24 mouse cellular contexts compared by ENCODE assay signal in the genomic region with DNA sequence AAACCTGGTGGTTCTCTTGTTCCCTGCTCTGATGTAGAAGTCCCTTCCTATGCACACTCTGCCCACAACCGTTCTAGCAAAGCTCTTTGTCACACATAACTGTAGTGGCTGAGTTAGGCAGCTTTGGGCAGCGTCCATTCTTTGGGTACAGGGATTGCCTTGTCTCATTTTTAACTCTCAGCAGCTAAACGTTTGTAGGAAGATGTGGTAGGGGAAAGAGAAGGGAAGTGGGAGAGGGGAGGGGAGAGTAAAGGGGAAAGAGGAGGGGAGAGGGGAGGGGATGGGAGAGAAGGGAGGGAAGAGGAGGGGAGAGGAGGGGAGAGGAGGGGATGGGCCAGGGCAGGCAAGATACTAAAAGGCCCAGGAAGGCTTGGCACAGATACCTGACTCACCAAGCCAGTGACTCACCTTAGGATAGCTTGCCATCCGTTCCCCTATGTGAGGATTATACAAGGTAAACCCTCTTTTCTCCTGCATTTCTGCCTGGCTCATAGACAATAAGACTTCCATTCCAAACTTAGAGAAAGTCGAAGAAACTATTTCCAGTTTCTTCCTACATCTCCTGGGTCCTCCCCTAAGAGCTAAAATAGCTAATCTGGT. TPM values are rescaled to one million over a fixed set of nuclear protein-coding genes. Genes with fewer than 3 reads are reported as not detected.
DNase-seq lines count a peak whose midpoint lies in the region; ATAC-seq lines count a peak whose summit lies in the region.
"Had no signal": no experiment of that assay in that cellular context is flagged by ENCODE, and none has a peak within 500 bp of the region (broad histone marks: within the 10 kb centered on the region; RNA-seq: fewer than 3 reads in every experiment).

No protein-coding gene starts in this region.

- no peaks in the 10 kb centered on the region for H3K36me3 ChIP-seq in intestine, embryonic 16.5 days (ENCODE audit: control insufficient read depth, insufficient read depth, low read length)
- no peaks in the 10 kb centered on the region for H3K36me3 ChIP-seq in intestine, embryonic 15.5 days
- no peaks in the 10 kb centered on the region for H3K36me3 ChIP-seq in macrophage (ENCODE audit: inconsistent target)
- H3K36me3 ChIP-seq: G1E; hindbrain, embryonic 15.5 days; midbrain, embryonic 13.5 days had no signal

- H3K9me3 ChIP-seq in intestine, embryonic 16.5 days (ENCODE audit: control insufficient read depth, low read length): no peaks in the 10 kb centered on the region
- H3K9me3 ChIP-seq in intestine, embryonic 15.5 days: no peaks in the 10 kb centered on the region
- H3K9me3 ChIP-seq: G1E; hindbrain, embryonic 15.5 days; midbrain, embryonic 13.5 days had no signal

- no peaks in the 10 kb centered on the region for H3K27me3 ChIP-seq in intestine, embryonic 16.5 days (replicated peaks; ENCODE audit: control insufficient read depth, insufficient read depth, low read length)
- H3K27me3 ChIP-seq in intestine, embryonic 15.5 days (replicated peaks): no peaks in the 10 kb centered on the region
- H3K27me3 ChIP-seq: hindbrain, embryonic 15.5 days; midbrain, embryonic 13.5 days had no signal

- H3K4me2 ChIP-seq in intestine, embryonic 16.5 days (ENCODE audit: low read depth, low read length): no peak overlapping the region
- no peak overlapping the region for H3K4me2 ChIP-seq in intestine, embryonic 15.5 days (replicated peaks)
- H3K4me2 ChIP-seq: hindbrain, embryonic 15.5 days; midbrain, embryonic 13.5 days had no signal

- 0 out of 2 replicates have a peak overlapping the region, but pooled peaks have one; percentile 10 for H3K27ac ChIP-seq in intestine, embryonic 16.5 days (ENCODE audit: low read length)
- no peak overlapping the region for H3K27ac ChIP-seq in intestine, embryonic 15.5 days
- H3K27ac ChIP-seq in macrophage: peak overlapping the region; percentile 82
- H3K27ac ChIP-seq: hindbrain, embryonic 15.5 days; midbrain, embryonic 13.5 days had no signal

- H3K9ac ChIP-seq in intestine, embryonic 16.5 days (ENCODE audit: low read depth, low read length): no peak overlapping the region
- no peak overlapping the region for H3K9ac ChIP-seq in intestine, embryonic 15.5 days
- H3K9ac ChIP-seq: hindbrain, embryonic 15.5 days; midbrain, embryonic 13.5 days had no signal

- H3K4me3 ChIP-seq in intestine, embryonic 16.5 days (ENCODE audit: low read length): no peak overlapping the region
- H3K4me3 ChIP-seq in intestine, embryonic 15.5 days (replicated peaks): no peak overlapping the region
- H3K4me3 ChIP-seq in macrophage (ENCODE audit: inconsistent target): no peak overlapping the region
- H3K4me3 ChIP-seq: hindbrain, embryonic 15.5 days; midbrain, embryonic 13.5 days had no signal

- peak; percentile 54 for DNase-seq in 3T3-L1 (ENCODE audit: low read depth, low spot score)
- DNase-seq in embryo, embryonic 9.5 days (ENCODE audit: extremely low spot score): no peak
- no peak for DNase-seq in embryo, embryonic 10 days (ENCODE audit: low spot score)
- DNase-seq in adrenal gland, postnatal 4 days (ENCODE audit: low spot score in 2 of 2): no peak
- DNase-seq: adrenal gland, postnatal 25 days; cerebellum, adult 2 months; cerebellum, postnatal 36 days; gastrocnemius, postnatal 36 days; kidney, adult 18-20 months; kidney, postnatal 10 days; liver, postnatal 0 days; right cerebral cortex, postnatal 14 days had no signal

- H3K79me2 ChIP-seq in macrophage (ENCODE audit: inconsistent target): no peaks in the 10 kb centered on the region

- ATAC-seq in intestine, embryonic 16.5 days: no peak
- no peak for ATAC-seq in intestine, embryonic 15.5 days
- peak; percentile 58 for ATAC-seq in CD4-positive, CD25-positive, alpha-beta regulatory T cell, adult 4 months

- H3K4me1 ChIP-seq in intestine, embryonic 16.5 days (ENCODE audit: control insufficient read depth, insufficient read depth, low read length): peaks cover 6% of the 10 kb centered on the region; the same call in 1 of the 2 replicates
- H3K4me1 ChIP-seq in intestine, embryonic 15.5 days (replicated peaks): peaks cover 15% of the 10 kb centered on the region; the same call in 1 of the 2 replicates

- WGBS in intestine, embryonic 16.5 days: 56% methylated on average over 5 of the region's 5 CpGs
- 55% methylated on average over 5 of the region's 5 CpGs for WGBS in intestine, embryonic 15.5 days
- 20% methylated on average over 5 of the region's 5 CpGs for WGBS in macrophage (ENCODE audit: missing documents)

RNA-seq across cellular contexts. Expression of gene Fndc7, which starts 9.9 kb away (rescaled TPM):
- polyA plus RNA-seq in intestine, embryonic 16.5 days (2015; fragmentation: Nextera tagmentation; extraction: Ambion mirVana): 0.11 and 0.47 TPM in 2 replicates
- 0.05 and 0.14 TPM in 2 replicates for polyA plus RNA-seq in intestine, embryonic 15.5 days (2015; fragmentation: Nextera tagmentation; extraction: Ambion mirVana)
- under 1 TPM; 0.22 to 0.68 TPM for polyA plus RNA-seq in CD4-positive, CD25-positive, alpha-beta regulatory T cell, adult 4 months (2017; shearing (Covaris generic))
- 1 to 10 TPM in 15 of 26 experiments, under 1 TPM in 9, not detected in 2; 0.54 to 4.7 (median 1.2) TPM for total RNA-seq in macrophage (2018; cell fraction: chromatin; rRNA removed)
- total RNA-seq in macrophage (2018; cell fraction: cytosol; rRNA removed): 1 to 10 TPM in 1 of 26 experiments, under 1 TPM in 25; 0.13 to 1.2 (median 0.46) TPM
- 10 to 100 TPM in 1 of 26 experiments, 1 to 10 TPM in 20, under 1 TPM in 4, not detected in 1; 0.25 to 10.9 (median 2.4) TPM for total RNA-seq in macrophage (2018; cell fraction: nucleus; rRNA removed)
- 0.12 to 0.16 TPM (median 0.13 TPM) in 3 replicates for polyA plus RNA-seq in macrophage (2018)
- 1 to 10 TPM; 1.5 to 1.7 TPM for total RNA-seq in adrenal gland, postnatal 4 days (2021)
- polyA plus RNA-seq: embryonic facial prominence, embryonic 11.5 days; forebrain, embryonic 14.5 days; G1E; midbrain, embryonic 13.5 days had no signal

RNA-seq across cellular contexts. Expression of gene Prpf38b, which starts 31.6 kb away (rescaled TPM):
- 53.6 and 57.8 TPM in 2 replicates for polyA plus RNA-seq in intestine, embryonic 16.5 days (2015; fragmentation: Nextera tagmentation; extraction: Ambion mirVana)
- polyA plus RNA-seq in intestine, embryonic 15.5 days (2015; fragmentation: Nextera tagmentation; extraction: Ambion mirVana): 74.4 and 79.3 TPM in 2 replicates
- 100 to 1,000 TPM; 117 to 127 TPM for polyA plus RNA-seq in CD4-positive, CD25-positive, alpha-beta regulatory T cell, adult 4 months (2017; shearing (Covaris generic))
- total RNA-seq in macrophage (2018; cell fraction: chromatin; rRNA removed): 100 to 1,000 TPM; 289 to 988 (median 649) TPM
- total RNA-seq in macrophage (2018; cell fraction: cytosol; rRNA removed): 10 to 100 TPM; 30.2 to 95.1 (median 47.8) TPM
- 100 to 1,000 TPM; 218 to 605 (median 372) TPM for total RNA-seq in macrophage (2018; cell fraction: nucleus; rRNA removed)
- 42.7 to 154 TPM (median 82.2 TPM) in 3 replicates for polyA plus RNA-seq in macrophage (2018)
- 10 to 100 TPM; 80.4 to 83.0 TPM for total RNA-seq in adrenal gland, postnatal 4 days (2021)

RNA-seq across cellular contexts. Expression of gene Stxbp3, which starts 39.6 kb away (rescaled TPM):
- polyA plus RNA-seq in intestine, embryonic 16.5 days (2015; fragmentation: Nextera tagmentation; extraction: Ambion mirVana): 49.6 and 52.1 TPM in 2 replicates
- polyA plus RNA-seq in intestine, embryonic 15.5 days (2015; fragmentation: Nextera tagmentation; extraction: Ambion mirVana): 44.3 and 46.0 TPM in 2 replicates
- polyA plus RNA-seq in CD4-positive, CD25-positive, alpha-beta regulatory T cell, adult 4 months (2017; shearing (Covaris generic)): 10 to 100 TPM; 76.9 to 97.7 TPM
- 100 to 1,000 TPM; 128 to 662 (median 397) TPM for total RNA-seq in macrophage (2018; cell fraction: chromatin; rRNA removed)
- total RNA-seq in macrophage (2018; cell fraction: cytosol; rRNA removed): 100 to 1,000 TPM in 11 of 26 experiments, 10 to 100 TPM in 15; 44.8 to 155 (median 71.2) TPM
- total RNA-seq in macrophage (2018; cell fraction: nucleus; rRNA removed): 100 to 1,000 TPM in 22 of 26 experiments, 10 to 100 TPM in 4; 86.0 to 401 (median 201) TPM
- polyA plus RNA-seq in macrophage (2018): 35.4 to 73.9 TPM (median 66.9 TPM) in 3 replicates
- total RNA-seq in adrenal gland, postnatal 4 days (2021): 10 to 100 TPM; 48.6 to 51.5 TPM

RNA-seq across cellular contexts. Expression of gene Henmt1, which starts 59.7 kb away (rescaled TPM):
- 0.12 and 0.28 TPM in 2 replicates for polyA plus RNA-seq in intestine, embryonic 16.5 days (2015; fragmentation: Nextera tagmentation; extraction: Ambion mirVana)
- polyA plus RNA-seq in intestine, embryonic 15.5 days (2015; fragmentation: Nextera tagmentation; extraction: Ambion mirVana): 0.21 and 0.45 TPM in 2 replicates
- polyA plus RNA-seq in CD4-positive, CD25-positive, alpha-beta regulatory T cell, adult 4 months (2017; shearing (Covaris generic)): 1 to 10 TPM in 1 of 2 experiments, not detected in 1; 2.3 TPM
- total RNA-seq in macrophage (2018; cell fraction: chromatin; rRNA removed): 1 to 10 TPM in 1 of 26 experiments, under 1 TPM in 5, not detected in 20; 0.46 to 2.3 (median 0.73) TPM
- under 1 TPM in 17 of 26 experiments, not detected in 9; 0.05 to 0.47 (median 0.23) TPM for total RNA-seq in macrophage (2018; cell fraction: cytosol; rRNA removed)
- under 1 TPM in 9 of 26 experiments, not detected in 17; 0.29 to 0.89 (median 0.54) TPM for total RNA-seq in macrophage (2018; cell fraction: nucleus; rRNA removed)
- polyA plus RNA-seq in macrophage (2018): not detected in 3 replicates
- under 1 TPM in 1 of 2 experiments, not detected in 1; 0.20 TPM for total RNA-seq in adrenal gland, postnatal 4 days (2021)
- total RNA-seq: adrenal gland, postnatal 25 days; gastrocnemius, postnatal 36 days; heart, postnatal 36 days; liver, adult 2 months had no signal
- polyA plus RNA-seq: G1E; heart, embryonic 14.5 days; liver, adult 2 months; liver, postnatal 0 days had no signal
